Mouse (Mus musculus) thymus, postnatal 4 days (tissue): ENCODE results near the gene BC028528.
"Not testable (repeated sequence)": the region's sequence is repeated elsewhere in the genome, so short reads cannot be mapped to it uniquely, and the experiment has no call there.

Experiments used
- DNase-seq: peaks from one replicate; pipeline ENCODE4 v3.0.0; 2021

Gene BC028528

GRCm38 (mm10) chr3:95891211-95892065 lies at the start of gene BC028528:
BC028528 (minus strand) TSS chr3:95892005.
- no peak for DNase-seq

- peak; percentile 65 for DNase-seq
These were observed 47.0 kb upstream of the BC028528 start for GRCm38 (mm10) chr3:95938835-95939234.

GRCm38 (mm10) chr3:95938217-95938616 lies 46.4 kb upstream of the BC028528 start:
- DNase-seq, result no peak

GRCm38 (mm10) chr3:95934448-95934847 lies 42.6 kb upstream of the BC028528 start:
- DNase-seq, result no peak

GRCm38 (mm10) chr3:95933111-95933750 lies 41.4 kb upstream of the BC028528 start:
- DNase-seq, result no peak

- no peak for DNase-seq
These were observed 40.8 kb upstream of the BC028528 start for GRCm38 (mm10) chr3:95932566-95932965.

GRCm38 (mm10) chr3:95932157-95932556 lies 40.4 kb upstream of the BC028528 start:
- peak; percentile 44 for DNase-seq

- no peak for DNase-seq
These were observed 39.7 kb upstream of the BC028528 start for GRCm38 (mm10) chr3:95931471-95931870.

GRCm38 (mm10) chr3:95930471-95930789 lies 38.6 kb upstream of the BC028528 start:
- peak; percentile 36 for DNase-seq

- DNase-seq, result peak; percentile 74
These were observed 38.0 kb upstream of the BC028528 start for GRCm38 (mm10) chr3:95929581-95930470.

- DNase-seq, result peak; percentile 96
These were observed 37.1 kb upstream of the BC028528 start, which contains the start of gene Anp32e for GRCm38 (mm10) chr3:95928658-95929503. Anp32e (plus strand) TSS chr3:95929246.

GRCm38 (mm10) chr3:95928261-95928657 lies 36.5 kb upstream of the BC028528 start:
- peak; percentile 36 for DNase-seq

- DNase-seq, result peak; percentile 40
These were observed 33.3 kb upstream of the BC028528 start for GRCm38 (mm10) chr3:95925087-95925486.

GRCm38 (mm10) chr3:95924185-95924584 lies 32.4 kb upstream of the BC028528 start:
- peak; percentile 62 for DNase-seq

GRCm38 (mm10) chr3:95923429-95923828 lies 31.6 kb upstream of the BC028528 start:
- not testable (repeated sequence) for DNase-seq

GRCm38 (mm10) chr3:95920532-95920931 lies 28.7 kb upstream of the BC028528 start:
- DNase-seq, result not testable (repeated sequence)

- DNase-seq, result no peak
These were observed 25.0 kb upstream of the BC028528 start for GRCm38 (mm10) chr3:95916760-95917159.

- DNase-seq, result no peak
These were observed 22.9 kb upstream of the BC028528 start for GRCm38 (mm10) chr3:95914706-95915105.

GRCm38 (mm10) chr3:95907613-95908012 lies 15.8 kb upstream of the BC028528 start:
- DNase-seq, result no peak

GRCm38 (mm10) chr3:95906860-95907259 lies 15.1 kb upstream of the BC028528 start:
- peak; percentile 93 for DNase-seq

- peak; percentile 74 for DNase-seq
These were observed 14.2 kb upstream of the BC028528 start for GRCm38 (mm10) chr3:95905940-95906492.
